In the genomic region with DNA sequence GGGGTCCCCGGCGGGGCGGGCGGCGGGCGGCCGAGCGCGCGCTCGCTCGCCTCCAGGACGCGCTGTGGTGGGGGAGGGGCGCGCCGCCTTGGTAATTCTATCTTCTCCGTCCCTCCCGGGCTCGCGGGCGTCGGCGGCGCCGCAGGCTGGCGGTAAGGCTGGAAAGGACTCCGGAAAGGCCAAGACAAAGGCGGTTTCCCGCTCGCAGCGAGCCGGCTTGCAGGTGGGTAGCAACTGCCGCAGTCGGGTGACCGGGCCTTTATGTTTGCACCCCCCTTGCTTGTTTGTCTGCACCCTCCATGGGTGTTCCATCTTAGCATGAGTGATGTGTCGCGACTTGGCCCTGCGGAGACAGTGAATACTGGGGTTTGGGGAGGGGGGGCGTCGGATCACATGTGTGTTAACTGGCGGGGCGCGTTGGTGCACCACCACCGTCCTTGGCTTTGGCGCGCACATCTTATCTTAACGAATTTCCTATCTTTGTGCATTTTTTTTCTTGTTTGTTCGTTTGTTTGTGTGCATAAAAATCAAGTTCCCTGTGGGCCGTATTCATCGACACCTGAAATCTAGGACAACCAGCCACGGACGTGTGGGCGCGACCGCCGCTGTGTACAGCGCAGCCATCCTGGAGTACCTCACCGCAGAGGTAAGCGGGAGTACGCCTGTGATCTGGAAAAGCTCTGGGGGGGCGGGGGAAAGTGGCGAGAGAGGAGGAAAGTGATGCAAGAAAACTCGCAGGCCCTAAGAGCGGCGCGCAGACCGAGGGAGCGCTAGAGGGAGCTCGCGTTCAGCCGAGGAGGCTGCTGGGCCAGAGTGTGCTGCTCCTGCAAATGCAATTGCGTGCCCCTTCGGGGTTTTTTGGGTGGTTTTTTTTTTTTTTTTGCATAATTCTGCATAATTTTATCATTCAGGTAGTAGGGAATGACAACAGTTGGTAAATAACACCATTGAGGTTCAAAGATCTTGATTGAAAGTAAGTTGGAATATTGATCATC, we compare ENCODE assay signal across 8 mouse cellular contexts. TPM values are rescaled to one million over a fixed set of nuclear protein-coding genes. Genes with fewer than 3 reads are reported as not detected.
DNase-seq lines count a peak whose midpoint lies in the region; ATAC-seq and TF ChIP-seq lines count a peak whose summit lies in the region.

No protein-coding gene starts in this region.

- H3K4me2 ChIP-seq in heart, embryonic 12.5 days: peak overlapping the region; percentile 61
- peak overlapping the region; percentile 71 for H3K4me2 ChIP-seq in kidney, postnatal 0 days (ENCODE audit: low read length)
- peak overlapping the region; percentile 83 for H3K4me2 ChIP-seq in liver, embryonic 12.5 days
- peak overlapping the region; percentile 51 for H3K4me2 ChIP-seq in stomach, embryonic 14.5 days (replicated peaks; ENCODE audit: low read depth, low read length)

- H3K4me3 ChIP-seq in brown adipose tissue, adult 24 weeks (ENCODE audit: insufficient read depth, low read depth, low read length): peak overlapping the region; percentile 79
- H3K4me3 ChIP-seq in heart, embryonic 12.5 days: peak overlapping the region; percentile 100
- H3K4me3 ChIP-seq in kidney, postnatal 0 days (replicated peaks; ENCODE audit: low read depth, low read length): peak overlapping the region; percentile 89
- H3K4me3 ChIP-seq in liver, embryonic 12.5 days: peak overlapping the region; percentile 93
- H3K4me3 ChIP-seq in stomach, embryonic 14.5 days (ENCODE audit: low read depth, low read length): peak overlapping the region; percentile 75

- no peaks in the 10 kb centered on the region for H3K4me1 ChIP-seq in brown adipose tissue, adult 24 weeks (ENCODE audit: control insufficient read depth, insufficient read depth, insufficient read length, low read length)
- H3K4me1 ChIP-seq in heart, embryonic 12.5 days (replicated peaks): peaks cover 14% of the 10 kb centered on the region
- H3K4me1 ChIP-seq in kidney, postnatal 0 days (replicated peaks; ENCODE audit: insufficient read depth, low read length): no peaks in the 10 kb centered on the region; the same call in 1 of the 2 replicates
- peaks cover 37% of the 10 kb centered on the region for H3K4me1 ChIP-seq in liver, embryonic 12.5 days
- H3K4me1 ChIP-seq in stomach, embryonic 14.5 days (ENCODE audit: control insufficient read depth, insufficient read depth, low read length): peaks cover 10% of the 10 kb centered on the region

- peaks cover 6% of the 10 kb centered on the region; the same call in 1 of the 2 replicates for H3K36me3 ChIP-seq in heart, embryonic 12.5 days
- H3K36me3 ChIP-seq in kidney, postnatal 0 days (ENCODE audit: insufficient read depth, low read length): no peaks in the 10 kb centered on the region
- H3K36me3 ChIP-seq in liver, embryonic 12.5 days: peaks cover 14% of the 10 kb centered on the region
- no peaks in the 10 kb centered on the region for H3K36me3 ChIP-seq in stomach, embryonic 14.5 days (ENCODE audit: control insufficient read depth, insufficient read depth, low read length)

- peak overlapping the region; percentile 100 for H3K9ac ChIP-seq in heart, embryonic 12.5 days
- H3K9ac ChIP-seq in kidney, postnatal 0 days (ENCODE audit: low read depth, low read length): peak overlapping the region; percentile 98
- H3K9ac ChIP-seq in liver, embryonic 12.5 days: peak overlapping the region; percentile 99
- peak overlapping the region; percentile 95 for H3K9ac ChIP-seq in stomach, embryonic 14.5 days (replicated peaks; ENCODE audit: low read depth, low read length)

- ATAC-seq in erythroid progenitor cell, adult 5-6 weeks (replicated peaks; ENCODE audit: low FRiP score, poor library complexity, severe bottlenecking): peak; percentile 64
- ATAC-seq in heart, embryonic 12.5 days (ENCODE audit: insufficient number of reproducible peaks, low FRiP score): peak; percentile 20
- peak; percentile 42 for ATAC-seq in kidney, postnatal 0 days (replicated peaks; ENCODE audit: low FRiP score, low read depth)
- ATAC-seq in liver, embryonic 12.5 days: peak; percentile 57
- ATAC-seq in stomach, embryonic 14.5 days (ENCODE audit: insufficient number of reproducible peaks, insufficient read depth, low FRiP score, low read depth): peak; percentile 51

- peak; percentile 85 for TF ChIP-seq CTCF in kidney, postnatal 0 days (IDR thresholded peaks at IDR 0.05; ENCODE audit: low read depth)

- peak; percentile 73 to 83 for DNase-seq in CD8-positive naive resting alpha-beta T cell, adult 2 months (ENCODE audit: low read depth in 2 of 2, low spot score in 2 of 2)
- DNase-seq in kidney, postnatal 0 days (ENCODE audit: low spot score): peak; percentile 98
- DNase-seq in natural killer cell, adult 2 months (ENCODE audit: low spot score in 2 of 2): peak; percentile 76 to 85

- WGBS in heart, embryonic 12.5 days: 1% methylated on average over 61 of the region's 74 CpGs
- under 1% methylated on average over 50 of the region's 74 CpGs for WGBS in kidney, postnatal 0 days
- under 1% methylated on average over 62 of the region's 74 CpGs for WGBS in liver, embryonic 12.5 days (ENCODE audit: insufficient replicate concordance)
- under 1% methylated on average over 55 of the region's 74 CpGs for WGBS in stomach, embryonic 14.5 days

- 0 out of 2 replicates have a peak overlapping the region, but pooled peaks have one; percentile 40 for H3K27ac ChIP-seq in brown adipose tissue, adult 24 weeks (replicated peaks; ENCODE audit: low read depth, low read length)
- H3K27ac ChIP-seq in heart, embryonic 12.5 days (ENCODE audit: poor library complexity, severe bottlenecking): peak overlapping the region; percentile 100
- H3K27ac ChIP-seq in kidney, postnatal 0 days: peak overlapping the region; percentile 97
- H3K27ac ChIP-seq in liver, embryonic 12.5 days: peak overlapping the region; percentile 98
- H3K27ac ChIP-seq in stomach, embryonic 14.5 days (ENCODE audit: low read length): peak overlapping the region; percentile 99

- no peaks in the 10 kb centered on the region for H3K9me3 ChIP-seq in heart, embryonic 12.5 days (replicated peaks)
- no peaks in the 10 kb centered on the region for H3K9me3 ChIP-seq in kidney, postnatal 0 days (replicated peaks; ENCODE audit: low read length)
- no peaks in the 10 kb centered on the region for H3K9me3 ChIP-seq in liver, embryonic 12.5 days (replicated peaks)
- H3K9me3 ChIP-seq in stomach, embryonic 14.5 days (ENCODE audit: control insufficient read depth, low read depth, low read length): no peaks in the 10 kb centered on the region

- H3K27me3 ChIP-seq in heart, embryonic 12.5 days (replicated peaks): no peaks in the 10 kb centered on the region
- H3K27me3 ChIP-seq in kidney, postnatal 0 days (ENCODE audit: insufficient read depth, low read length): no peaks in the 10 kb centered on the region
- H3K27me3 ChIP-seq in liver, embryonic 12.5 days (replicated peaks): no peaks in the 10 kb centered on the region
- H3K27me3 ChIP-seq in stomach, embryonic 14.5 days (ENCODE audit: control insufficient read depth, insufficient read depth, low read length): no peaks in the 10 kb centered on the region

RNA-seq across cellular contexts. Expression of a gene that starts 1.0 kb away (rescaled TPM):
- 131 and 134 TPM in 2 replicates for polyA plus RNA-seq in brown adipose tissue, adult 24 weeks (2012; ENCODE audit: insufficient read depth, insufficient read length, missing spikeins)
- 951 and 1,242 TPM in 2 replicates for total RNA-seq in erythroid progenitor cell, adult 5-6 weeks (2015; ENCODE audit: low replicate concordance)
- 578 and 824 TPM in 2 replicates for total RNA-seq in erythroid progenitor cell, adult 5-6 weeks (2017; ENCODE audit: low replicate concordance)
- polyA plus RNA-seq in heart, embryonic 12.5 days (2016; fragmentation: Nextera tagmentation; extraction: Ambion mirVana): 1,274 and 1,305 TPM in 2 replicates
- polyA plus RNA-seq in kidney, postnatal 0 days (2015; fragmentation: Nextera tagmentation; extraction: Ambion mirVana): 1,659 and 1,680 TPM in 2 replicates
- 1,584 and 1,643 TPM in 2 replicates for polyA plus RNA-seq in liver, embryonic 12.5 days (2016; fragmentation: Nextera tagmentation; extraction: Ambion mirVana)
- polyA plus RNA-seq in stomach, embryonic 14.5 days (2014; fragmentation: Nextera tagmentation; extraction: Ambion mirVana): 1,649 and 1,659 TPM in 2 replicates

RNA-seq across cellular contexts. Expression of a gene that starts 2.2 kb away (rescaled TPM):
- polyA plus RNA-seq in brown adipose tissue, adult 24 weeks (2012; ENCODE audit: insufficient read depth, insufficient read length, missing spikeins): 14.1 and 14.4 TPM in 2 replicates
- total RNA-seq in erythroid progenitor cell, adult 5-6 weeks (2015; ENCODE audit: low replicate concordance): 5.0 and 7.6 TPM in 2 replicates
- 4.1 and 6.0 TPM in 2 replicates for total RNA-seq in erythroid progenitor cell, adult 5-6 weeks (2017; ENCODE audit: low replicate concordance)
- polyA plus RNA-seq in heart, embryonic 12.5 days (2016; fragmentation: Nextera tagmentation; extraction: Ambion mirVana): 14.1 and 15.0 TPM in 2 replicates
- 11.6 and 12.1 TPM in 2 replicates for polyA plus RNA-seq in kidney, postnatal 0 days (2015; fragmentation: Nextera tagmentation; extraction: Ambion mirVana)
- polyA plus RNA-seq in liver, embryonic 12.5 days (2016; fragmentation: Nextera tagmentation; extraction: Ambion mirVana): 6.5 TPM in 2 replicates
- polyA plus RNA-seq in stomach, embryonic 14.5 days (2014; fragmentation: Nextera tagmentation; extraction: Ambion mirVana): 9.3 and 9.8 TPM in 2 replicates

RNA-seq across cellular contexts. Expression of a gene that starts 53.0 kb away (rescaled TPM):
- polyA plus RNA-seq in brown adipose tissue, adult 24 weeks (2012; ENCODE audit: insufficient read depth, insufficient read length, missing spikeins): 52.1 and 57.9 TPM in 2 replicates
- total RNA-seq in erythroid progenitor cell, adult 5-6 weeks (2015; ENCODE audit: low replicate concordance): 75.0 and 88.0 TPM in 2 replicates
- 58.6 and 69.3 TPM in 2 replicates for total RNA-seq in erythroid progenitor cell, adult 5-6 weeks (2017; ENCODE audit: low replicate concordance)
- polyA plus RNA-seq in heart, embryonic 12.5 days (2016; fragmentation: Nextera tagmentation; extraction: Ambion mirVana): 86.3 and 92.0 TPM in 2 replicates
- polyA plus RNA-seq in kidney, postnatal 0 days (2015; fragmentation: Nextera tagmentation; extraction: Ambion mirVana): 131 and 135 TPM in 2 replicates
- 72.6 and 77.5 TPM in 2 replicates for polyA plus RNA-seq in liver, embryonic 12.5 days (2016; fragmentation: Nextera tagmentation; extraction: Ambion mirVana)
- 110 and 119 TPM in 2 replicates for polyA plus RNA-seq in stomach, embryonic 14.5 days (2014; fragmentation: Nextera tagmentation; extraction: Ambion mirVana)

Comparison
In these comparisons a context has a peak if more than half of its experiments do, and no peak if none do; other contexts are left out.
1. Peak in every context shown above with its lines: DNase-seq, ATAC-seq, H3K4me3 ChIP-seq and H3K27ac ChIP-seq.
2. H3K27ac ChIP-seq: peak in every context shown above with its lines; median percentile 100 in heart, embryonic 12.5 days; 99 in stomach, embryonic 14.5 days; 98 in liver, embryonic 12.5 days; 97 in kidney, postnatal 0 days; 40 in brown adipose tissue, adult 24 weeks.